Mouse (Mus musculus) MEL (cell line): ENCODE measurements around the gene Pum1. TPM values are rescaled to one million over a fixed set of nuclear protein-coding genes. Genes with fewer than 3 reads are reported as not detected.

Experiments used
- DNase-seq: peaks from one replicate; pipeline ENCODE4 v3.0.0; 2011; ENCODE audit warnings: low read depth, low spot score
- H3K27ac ChIP-seq: 2 replicates; pipeline ENCODE4 v1.5.1; 2012; ENCODE audit warnings: low read depth, mild to moderate bottlenecking, control low read depth, low read length, moderate library complexity; ENCODE audit not compliant: control insufficient read depth
- H3K27me3 ChIP-seq, 2 experiments: fragments of 150-350 bp in 1 of 2; sonication (generic) in 1 of 2; 2 replicates each; pipeline ENCODE4 v1.6.1; 2012; ENCODE audit warnings: low read length in 2 of 2, mild to moderate bottlenecking in 2 of 2, improper control_type of control experiment in 1 of 2, moderate library complexity in 1 of 2; ENCODE audit not compliant: insufficient read depth in 2 of 2, control insufficient read depth in 1 of 2
- H3K36me3 ChIP-seq, 2 experiments: 2 replicates each; pipeline ENCODE4 v1.6.1; 2012 to 2014; ENCODE audit warnings: low read length in 2 of 2, improper control_type of control experiment in 1 of 2, inconsistent platforms in 1 of 2, mild to moderate bottlenecking in 1 of 2; ENCODE audit not compliant: insufficient read depth in 2 of 2, control insufficient read depth in 1 of 2
- H3K4me1 ChIP-seq, 2 experiments: fragments of 150-350 bp in 1 of 2; sonication (generic) in 1 of 2; 2 replicates each; pipeline ENCODE4 v1.6.1; 2012; ENCODE audit warnings: low read length in 2 of 2, improper control_type of control experiment in 1 of 2, mild to moderate bottlenecking in 1 of 2; ENCODE audit not compliant: insufficient read depth in 2 of 2, control insufficient read depth in 1 of 2
- H3K4me3 ChIP-seq, 2 experiments: fragments of 150-350 bp in 1 of 2; sonication (generic) in 1 of 2; 2 replicates each; pipeline ENCODE4 v1.5.1; 2012; ENCODE audit warnings: low read depth in 2 of 2, low read length in 2 of 2, mild to moderate bottlenecking in 2 of 2, moderate library complexity in 2 of 2, control low read depth in 1 of 2, improper control_type of control experiment in 1 of 2; ENCODE audit not compliant: control insufficient read depth in 1 of 2, insufficient read depth in 1 of 2
- H3K79me2 ChIP-seq: 2 replicates; pipeline ENCODE4 v1.6.1; 2012; ENCODE audit warnings: mild to moderate bottlenecking, low read length, moderate library complexity; ENCODE audit not compliant: control insufficient read depth, poor library complexity, insufficient read depth
- H3K9ac ChIP-seq: 2 replicates; pipeline ENCODE4 v1.6.1; 2012; ENCODE audit warnings: low read depth, mild to moderate bottlenecking, control low read depth, low read length, moderate library complexity; ENCODE audit not compliant: control insufficient read depth, poor library complexity, severe bottlenecking
- H3K9me3 ChIP-seq: fragments of 150-350 bp; sonication (generic); replicated peaks from 2 replicates; pipeline ENCODE4 v1.6.1; 2012; ENCODE audit warnings: mild to moderate bottlenecking, low read length, improper control_type of control experiment, moderate library complexity; ENCODE audit not compliant: insufficient read depth
- BHLHE40 ChIP-seq: IDR thresholded peaks from 2 replicates; pipeline ENCODE4 v1.6.1; 2012; ENCODE audit warnings: low read depth, mild to moderate bottlenecking, inconsistent platforms, low read length, improper control_type of control experiment, borderline replicate concordance
- CHD1 ChIP-seq: IDR thresholded peaks from 2 replicates; pipeline ENCODE4 v1.6.1; 2012; ENCODE audit warnings: low read depth, mild to moderate bottlenecking, inconsistent platforms, low read length, improper control_type of control experiment
- CTCF ChIP-seq, 3 experiments: IDR thresholded peaks in 2 of 3; conservative IDR thresholded peaks in 1 of 3; 2 replicates each; pipeline ENCODE4 v1.5.1; 2011 to 2012; ENCODE audit warnings: low read length in 3 of 3, low read depth in 2 of 3, mild to moderate bottlenecking in 2 of 3, improper control_type of control experiment in 1 of 3, inconsistent platforms in 1 of 3, mixed read lengths in 1 of 3, moderate library complexity in 1 of 3; ENCODE audit not compliant: control insufficient read depth in 1 of 3, insufficient read depth in 1 of 3, poor library complexity in 1 of 3, severe bottlenecking in 1 of 3
- E2F4 ChIP-seq: IDR thresholded peaks from 2 replicates; pipeline ENCODE4 v1.6.1; 2011; ENCODE audit warnings: low read depth, low read length, improper control_type of control experiment, borderline replicate concordance
- EP300 ChIP-seq, 2 experiments: IDR thresholded peaks; 2 replicates each; pipeline ENCODE4 v1.6.1; 2011; ENCODE audit warnings: improper control_type of control experiment in 2 of 2, low read length in 2 of 2, low read depth in 1 of 2, mild to moderate bottlenecking in 1 of 2
- GATA1 ChIP-seq: IDR thresholded peaks from 2 replicates; pipeline ENCODE4 v1.6.1; 2011; ENCODE audit warnings: low read depth, low read length, improper control_type of control experiment
- KAT2A ChIP-seq: conservative IDR thresholded peaks from 2 replicates; pipeline ENCODE4 v1.6.1; 2012; ENCODE audit warnings: low read depth, low read length, improper control_type of control experiment, inconsistent platforms
- NELFE ChIP-seq: IDR thresholded peaks from 2 replicates; pipeline ENCODE4 v1.6.1; 2011; ENCODE audit warnings: low read depth, low read length, improper control_type of control experiment
- NRF1 ChIP-seq: IDR thresholded peaks from 2 replicates; pipeline ENCODE4 v1.6.1; 2014; ENCODE audit warnings: low read depth, mild to moderate bottlenecking, inconsistent platforms, low read length, improper control_type of control experiment, moderate library complexity; ENCODE audit not compliant: poor library complexity, insufficient read depth, severe bottlenecking
- POLR2A ChIP-seq, 2 experiments: IDR thresholded peaks; 2 replicates each; pipeline ENCODE4 v1.6.1; 2011 to 2012; ENCODE audit warnings: low read length in 2 of 2, mild to moderate bottlenecking in 2 of 2, control low read depth in 1 of 2, improper control_type of control experiment in 1 of 2, low read depth in 1 of 2, moderate library complexity in 1 of 2; ENCODE audit not compliant: control insufficient read depth in 1 of 2, insufficient read depth in 1 of 2, poor library complexity in 1 of 2
- POLR2AphosphoS5 ChIP-seq: IDR thresholded peaks from 2 replicates; pipeline ENCODE4 v1.6.1; 2012; ENCODE audit warnings: low read depth, borderline replicate concordance, mild to moderate bottlenecking, inconsistent platforms, low read length, moderate library complexity, mixed read lengths
- RAD21 ChIP-seq: IDR thresholded peaks from 2 replicates; pipeline ENCODE4 v1.6.1; 2011; ENCODE audit warnings: mild to moderate bottlenecking, low read depth, low read length, improper control_type of control experiment
- SMC3 ChIP-seq: IDR thresholded peaks from 2 replicates; pipeline ENCODE4 v1.6.1; 2011; ENCODE audit warnings: low read depth, low read length, improper control_type of control experiment
- TBP ChIP-seq: IDR thresholded peaks from 2 replicates; pipeline ENCODE4 v1.8.0; 2011; ENCODE audit warnings: low read depth, low read length, improper control_type of control experiment
- USF2 ChIP-seq, 2 experiments: IDR thresholded peaks; 2 replicates each; pipeline ENCODE4 v1.6.1; 2011 to 2012; ENCODE audit warnings: improper control_type of control experiment in 2 of 2, low read length in 2 of 2, borderline replicate concordance in 1 of 2, inconsistent platforms in 1 of 2, low read depth in 1 of 2, mild to moderate bottlenecking in 1 of 2; ENCODE audit not compliant: insufficient read depth in 1 of 2
- polyA plus RNA-seq, 2 experiments: library from polyadenylated mRNA; stranded (reverse) in 1 of 2; unstranded in 1 of 2; fragments of >175 nt in 1 of 2; fragments of >200 nt in 1 of 2; gene quantifications; 2 replicates each; pipeline versions ENCODE4 v1.2.1 to v1.2.4; 2012; ENCODE audit warnings: low replicate concordance in 2 of 2, low read depth in 1 of 2; ENCODE audit not compliant: insufficient read length in 2 of 2, insufficient read depth in 1 of 2, missing spikeins in 1 of 2
- total RNA-seq: library from RNA; depleted of rRNA; stranded (reverse); fragments of 300-350 nt; gene quantifications from 2 replicates; pipeline ENCODE4 v1.2.3, GENCODE M21; 2012

Pum1 gene
- total and polyA plus RNA-seq, 3 experiments: 31.9 to 46.2 (median 36.1) TPM

DNA sequence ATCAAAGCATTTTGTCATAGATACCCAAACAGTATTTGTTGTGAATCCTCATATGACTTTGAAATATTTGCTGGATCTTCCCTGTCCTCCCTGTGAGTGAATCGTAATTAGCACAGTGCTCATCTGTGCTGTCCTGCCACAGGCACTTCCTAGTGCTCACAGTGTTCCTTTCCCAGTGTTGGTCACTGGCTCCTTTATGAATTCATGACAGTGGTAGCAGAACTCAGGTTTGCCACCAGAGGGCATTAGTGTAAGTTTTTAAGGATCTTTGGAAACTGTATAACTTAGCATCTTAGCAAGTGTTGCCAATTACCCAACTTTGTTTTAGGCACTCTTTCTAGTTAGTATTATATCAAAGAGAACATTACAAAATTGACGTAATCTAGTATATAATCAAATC lies 75.4 kb downstream of the Pum1 start:
- peaks cover 10 to 48% of the 10 kb centered on the region in 2 experiments for H3K36me3 ChIP-seq
- TF ChIP-seq SMC3: peak; percentile 37
- TF ChIP-seq E2F4: no peak
- peak; percentile 3 to 61 (median 53); a peak in 4 of 6 replicates for TF ChIP-seq CTCF (IDR thresholded peaks at IDR 0.05 in 2 of 3, conservative IDR thresholded peaks at IDR 0.05 in 1 of 3; ENCODE audit: control insufficient read depth in 1 of 3, insufficient read depth in 1 of 3, low read depth in 2 of 3, low read length in 3 of 3, poor library complexity in 1 of 3, severe bottlenecking in 1 of 3)
- no peak for TF ChIP-seq GATA1
- peak; percentile 15; the same call in 1 of the 2 replicates for TF ChIP-seq RAD21
- TF ChIP-seq KAT2A: no peak
- TF ChIP-seq, all 39 proteins: peak for 3

DNA sequence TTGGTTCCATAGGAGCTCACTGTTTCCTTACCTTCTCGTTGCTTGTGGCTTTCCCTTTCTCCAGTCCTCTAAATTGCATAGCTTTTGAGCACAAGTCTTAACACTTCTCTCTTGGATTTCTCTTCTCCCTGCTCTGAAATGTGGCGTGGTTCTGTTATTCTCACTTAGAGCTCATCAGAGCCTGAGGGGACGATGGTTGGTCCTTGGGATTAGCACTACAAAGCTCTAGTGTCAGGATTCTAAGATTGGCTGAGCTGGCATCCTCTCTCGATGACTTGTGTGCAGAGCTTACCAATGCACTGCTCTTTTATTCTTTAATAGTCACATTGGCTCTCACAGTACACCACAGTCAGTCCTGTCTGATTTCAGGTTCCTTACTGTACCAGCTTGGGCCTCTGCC lies 80.9 kb downstream of the Pum1 start:
- Histone ChIP-seq H3K36me3 (peaks cover 0 to 69% of the 10 kb centered on the region in 2 experiments; a peak in 2 of 4 replicates), H3K27ac (no peak overlapping the region), H3K9ac (no peak overlapping the region)

More for the DNA sequence above, 75.4 kb downstream of the Pum1 start:
- Histone ChIP-seq H3K9me3 (no peaks in the 10 kb centered on the region), H3K27me3 (no peaks in the 10 kb centered on the region), H3K4me1 (peaks cover 0 to 15% of the 10 kb centered on the region in 2 experiments; a peak in 2 of 4 replicates), H3K27ac (no peak overlapping the region), H3K9ac (no peak overlapping the region), H3K79me2 (peaks cover 22% of the 10 kb centered on the region), H3K4me3 (no peak overlapping the region)
- peak; percentile 67 for DNase-seq

GRCm38 (mm10) chr4:130745561-130746306 lies 82.6 kb downstream of the Pum1 start:
- TF ChIP-seq BHLHE40 (no peak), NELFE (no peak), POLR2A (IDR thresholded peaks at IDR 0.05; ENCODE audit: control insufficient read depth in 1 of 2, insufficient read depth in 1 of 2, low read depth in 1 of 2, low read length in 2 of 2, poor library complexity in 1 of 2) (no peak), TBP (no peak), EP300 (IDR thresholded peaks at IDR 0.05; ENCODE audit: low read depth in 1 of 2, low read length in 2 of 2) (no peak)
- TF ChIP-seq, all 39 proteins: peak for 0

More for the DNA sequence above, 80.9 kb downstream of the Pum1 start:
- TF ChIP-seq CHD1 (no peak), USF2 (IDR thresholded peaks at IDR 0.05; ENCODE audit: borderline replicate concordance in 1 of 2, insufficient read depth in 1 of 2, low read depth in 1 of 2, low read length in 2 of 2) (no peak), NRF1 (no peak), SMC3 (no peak), POLR2AphosphoS5 (no peak)
- H3K4me1 ChIP-seq: no peaks in the 10 kb centered on the region
- no peaks in the 10 kb centered on the region for H3K9me3 ChIP-seq
- H3K27me3 ChIP-seq: no peaks in the 10 kb centered on the region
- H3K79me2 ChIP-seq: peaks cover 5% of the 10 kb centered on the region; the same call in 1 of the 2 replicates
- H3K4me3 ChIP-seq: no peak overlapping the region
- DNase-seq: no peak

More at GRCm38 (mm10) chr4:130745561-130746306, 82.6 kb downstream of the Pum1 start:
- Histone ChIP-seq H3K27me3 (no peaks in the 10 kb centered on the region), H3K9me3 (no peaks in the 10 kb centered on the region), H3K27ac (no peak overlapping the region), H3K79me2 (no peaks in the 10 kb centered on the region), H3K36me3 (peaks cover 0 to 71% of the 10 kb centered on the region in 2 experiments; a peak in 2 of 4 replicates), H3K4me3 (no peak overlapping the region), H3K9ac (no peak overlapping the region), H3K4me1 (no peaks in the 10 kb centered on the region)
- no peak for DNase-seq
